Mouse (Mus musculus): ENCODE results near the gene Ache. TPM values are rescaled to one million over a fixed set of nuclear protein-coding genes. Genes with fewer than 3 reads are reported as not detected.

The Ache gene
- polyA plus RNA-seq, 1 experiment from 2014 or later, result 0.93 TPM

DNA sequence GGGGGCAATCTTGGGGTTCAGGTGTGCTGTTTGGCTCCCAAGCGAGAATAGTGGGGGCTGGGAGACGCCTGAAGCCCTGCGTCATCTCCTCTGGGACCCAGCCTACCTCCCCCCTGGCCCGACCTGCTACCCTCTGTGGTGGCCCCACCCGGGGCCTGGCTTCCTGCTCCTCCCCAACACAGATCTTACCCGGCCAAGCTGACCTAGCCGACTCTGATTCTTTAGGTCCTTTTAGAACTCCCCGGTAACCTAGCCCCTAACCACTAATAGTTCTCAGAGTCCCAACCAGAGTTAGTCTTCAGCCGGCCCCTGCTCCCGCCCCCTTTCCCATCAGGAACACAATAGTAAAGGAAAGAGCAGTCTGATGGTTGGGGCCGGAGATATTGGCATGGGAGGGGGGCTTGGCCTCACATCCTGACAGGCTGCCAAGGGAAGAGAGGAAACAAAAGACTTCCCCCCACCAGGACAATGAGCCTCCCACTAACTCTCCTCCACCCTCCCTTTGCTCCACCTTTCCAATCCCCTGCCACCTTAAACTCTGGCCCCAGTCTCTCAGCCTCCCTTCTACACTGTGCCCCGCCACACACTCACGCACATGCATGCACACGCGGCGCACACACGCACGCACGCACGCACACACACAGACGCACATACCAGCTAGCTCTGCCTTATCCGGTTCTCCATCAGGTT, 52.1 kb downstream of the Ache start:
- H3K4me1 ChIP-seq (ENCODE audit: insufficient read depth), result peaks cover 13% of the 10 kb centered on the region
- WGBS, result 11% methylated on average over 22 of the region's 22 CpGs
- peak; percentile 79 for DNase-seq

DNA sequence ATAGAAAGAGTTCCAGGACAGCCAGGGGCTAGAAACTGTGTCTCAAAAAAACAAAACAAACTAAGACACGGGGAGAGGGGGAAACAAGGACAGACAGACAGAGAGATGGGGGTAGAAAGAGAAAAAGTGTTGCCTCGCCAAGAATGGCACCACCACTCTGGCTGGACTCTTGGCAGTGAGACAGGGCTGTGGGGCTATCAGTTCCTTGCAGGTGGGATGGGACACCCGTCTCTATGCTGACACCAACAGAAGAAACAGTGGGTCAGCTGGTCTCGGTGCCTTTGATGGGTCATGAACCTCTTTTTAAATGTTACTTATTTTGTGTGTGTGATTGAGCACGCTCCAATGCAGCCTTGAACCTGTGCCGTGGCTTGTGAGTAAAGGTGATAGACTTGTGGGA, 52.9 kb downstream of the Ache start:
- WGBS, result 70% methylated on average over 6 of the region's 6 CpGs
- peak overlapping the region; percentile 86 for H3K4me2 ChIP-seq

More for the DNA sequence above, 52.1 kb downstream of the Ache start:
- H3K4me2 ChIP-seq, result peak overlapping the region; percentile 86
- TF ChIP-seq CTCF (IDR thresholded peaks at IDR 0.05; ENCODE audit: low read depth), result no peak
- peak overlapping the region; percentile 60 for H3K9ac ChIP-seq
- no peaks in the 10 kb centered on the region for H3K9me3 ChIP-seq (ENCODE audit: low read depth, low read length)
- H3K4me3 ChIP-seq (ENCODE audit: low read depth, low read length), result peak overlapping the region; percentile 37
- peak overlapping the region; percentile 89 for H3K27ac ChIP-seq (ENCODE audit: low read depth)
- H3K36me3 ChIP-seq (ENCODE audit: insufficient read depth), result no peaks in the 10 kb centered on the region
- no peaks in the 10 kb centered on the region for H3K27me3 ChIP-seq (ENCODE audit: insufficient read depth, low read length)
- peak; percentile 47; the same call in 1 of the 2 replicates for ATAC-seq (ENCODE audit: insufficient read depth)

DNA sequence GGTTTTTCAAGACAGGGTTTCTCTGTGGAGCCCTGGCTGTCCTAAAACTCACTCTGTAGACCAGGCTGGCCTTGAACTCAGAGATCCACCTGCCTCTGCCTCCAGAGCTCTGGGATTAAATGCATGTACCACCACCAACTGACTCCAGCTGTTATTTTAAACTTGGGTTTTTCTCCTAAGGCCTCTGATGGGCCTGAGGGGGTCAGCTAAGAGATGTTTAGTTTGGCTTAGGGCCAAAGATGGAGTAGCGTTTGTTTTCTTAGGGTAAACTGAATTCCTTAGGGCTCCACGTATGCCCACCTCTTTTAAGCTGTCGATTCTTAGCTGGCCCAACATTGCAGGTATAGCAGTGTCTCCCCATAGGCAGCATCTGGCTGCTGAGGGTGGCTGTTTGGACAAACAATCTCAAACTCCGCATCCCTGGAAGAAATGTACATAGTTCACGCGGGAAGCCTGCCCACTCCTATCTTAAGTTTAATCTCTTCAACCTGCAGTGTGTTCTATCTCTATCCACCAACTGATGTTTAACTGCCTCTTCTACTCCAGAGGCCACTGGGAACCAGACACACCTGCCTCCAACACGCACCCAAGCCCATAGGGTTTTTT, 55.2 kb downstream of the Ache start:
- ATAC-seq (ENCODE audit: insufficient read depth) (no peak), DNase-seq (peak; percentile 80)
- no peak for TF ChIP-seq CTCF (IDR thresholded peaks at IDR 0.05; ENCODE audit: low read depth)
- WGBS, result 33% methylated on average over 7 of the region's 7 CpGs
- Histone ChIP-seq H3K4me3 (ENCODE audit: low read depth, low read length) (no peak overlapping the region), H3K27me3 (ENCODE audit: insufficient read depth, low read length) (no peaks in the 10 kb centered on the region), H3K4me2 (no peak overlapping the region), H3K4me1 (ENCODE audit: insufficient read depth) (peaks cover 27% of the 10 kb centered on the region), H3K9ac (no peak overlapping the region), H3K27ac (ENCODE audit: low read depth) (peak overlapping the region; percentile 64; the same call in 1 of the 2 replicates), H3K36me3 (ENCODE audit: insufficient read depth) (no peaks in the 10 kb centered on the region), H3K9me3 (ENCODE audit: low read depth, low read length) (no peaks in the 10 kb centered on the region)

More for the DNA sequence above, 52.9 kb downstream of the Ache start:
- ATAC-seq (ENCODE audit: insufficient read depth), result no peak
- Histone ChIP-seq H3K9ac (no peak overlapping the region), H3K9me3 (ENCODE audit: low read depth, low read length) (no peaks in the 10 kb centered on the region), H3K4me1 (ENCODE audit: insufficient read depth) (peaks cover 13% of the 10 kb centered on the region), H3K4me3 (ENCODE audit: low read depth, low read length) (no peak overlapping the region; the same call in 1 of the 2 replicates), H3K27ac (ENCODE audit: low read depth) (peak overlapping the region; percentile 89), H3K27me3 (ENCODE audit: insufficient read depth, low read length) (no peaks in the 10 kb centered on the region), H3K36me3 (ENCODE audit: insufficient read depth) (no peaks in the 10 kb centered on the region)
- no peak for TF ChIP-seq CTCF (IDR thresholded peaks at IDR 0.05; ENCODE audit: low read depth)
- DNase-seq, result no peak

DNA sequence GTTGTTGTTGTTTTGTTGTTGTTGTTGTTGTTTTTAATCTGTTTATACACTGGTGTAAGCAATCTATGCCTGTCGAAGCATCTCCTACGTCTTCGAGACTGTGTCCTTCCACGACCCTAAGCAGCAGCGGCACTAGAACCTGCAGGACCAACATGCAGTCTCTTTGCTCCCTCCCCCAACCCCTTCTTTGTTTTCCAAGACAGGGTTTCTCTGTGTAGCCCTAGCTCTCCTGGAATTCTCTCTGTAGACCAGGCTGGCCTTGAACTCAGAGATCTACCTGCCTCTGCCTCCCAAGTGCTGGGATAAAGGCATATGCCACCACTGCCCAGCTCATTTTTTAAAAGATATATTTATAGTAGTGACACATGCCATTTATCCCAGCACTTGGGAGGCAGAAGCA, 56.1 kb downstream of the Ache start:
- no peak for TF ChIP-seq CTCF (IDR thresholded peaks at IDR 0.05; ENCODE audit: low read depth)
- H3K27me3 ChIP-seq (ENCODE audit: insufficient read depth, low read length), result no peaks in the 10 kb centered on the region
- H3K4me1 ChIP-seq (ENCODE audit: insufficient read depth), result peaks cover 36% of the 10 kb centered on the region
- 0 out of 2 replicates have a peak overlapping the region, but pooled peaks have one; percentile 54 for H3K27ac ChIP-seq (ENCODE audit: low read depth)
- 86% methylated on average over 5 of the region's 5 CpGs for WGBS
- H3K4me3 ChIP-seq (ENCODE audit: low read depth, low read length), result no peak overlapping the region
- H3K36me3 ChIP-seq (ENCODE audit: insufficient read depth), result no peaks in the 10 kb centered on the region
- no peaks in the 10 kb centered on the region for H3K9me3 ChIP-seq (ENCODE audit: low read depth, low read length)
- DNase-seq (no peak), ATAC-seq (ENCODE audit: insufficient read depth) (no peak)
- no peak overlapping the region for H3K9ac ChIP-seq
- H3K4me2 ChIP-seq, result no peak overlapping the region

DNA sequence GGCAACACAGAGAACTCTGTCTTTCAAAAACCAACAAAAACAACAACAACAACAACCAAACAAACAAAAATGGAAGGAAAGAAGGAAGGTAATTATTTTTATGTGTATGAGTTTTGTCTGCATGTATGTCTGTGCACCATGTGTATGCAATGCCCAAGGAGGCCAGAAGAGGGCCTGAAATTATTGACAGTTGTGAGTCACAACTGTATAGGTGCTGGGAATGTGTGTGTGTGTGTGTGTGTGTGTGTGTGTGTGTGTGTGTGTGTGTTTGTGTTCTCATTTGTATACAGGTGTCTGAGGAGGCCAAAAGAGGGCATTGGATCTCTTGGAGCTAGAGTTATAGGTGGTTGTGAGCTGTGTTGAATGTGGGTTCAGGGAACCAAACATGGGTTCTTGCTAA, 56.5 kb downstream of the Ache start:
- Histone ChIP-seq H3K27ac (ENCODE audit: low read depth) (no peak overlapping the region), H3K9me3 (ENCODE audit: low read depth, low read length) (no peaks in the 10 kb centered on the region), H3K4me2 (no peak overlapping the region), H3K36me3 (ENCODE audit: insufficient read depth) (no peaks in the 10 kb centered on the region), H3K27me3 (ENCODE audit: insufficient read depth, low read length) (no peaks in the 10 kb centered on the region), H3K9ac (no peak overlapping the region), H3K4me1 (ENCODE audit: insufficient read depth) (peaks cover 36% of the 10 kb centered on the region), H3K4me3 (ENCODE audit: low read depth, low read length) (no peak overlapping the region)
- no peak for ATAC-seq (ENCODE audit: insufficient read depth)
- peak; percentile 37 for TF ChIP-seq CTCF (IDR thresholded peaks at IDR 0.05; ENCODE audit: low read depth)
- no peak for DNase-seq

Small RNA genes lying within 50 kb of the gene (microRNA-seq; reads per million reads assigned to microRNA genes)
- 1.2 reads per million for gene Mir7036 (ENCODE audit: borderline number of aligned reads)
- not detected for gene Mir8116 (ENCODE audit: borderline number of aligned reads)

Other genes with a start within 250 kb of the Ache start
- gene Ap1s1, start 241.4 kb upstream of the Ache start, polyA plus RNA-seq (2014; fragmentation: Nextera tagmentation; extraction: Ambion mirVana), result 179 and 191 TPM in 2 replicates
- 0.47 and 0.86 TPM in 2 replicates for gene Serpine1, start 215.3 kb upstream of the Ache start, polyA plus RNA-seq (2014; fragmentation: Nextera tagmentation; extraction: Ambion mirVana)
- gene Trim56, start 171.3 kb upstream of the Ache start, polyA plus RNA-seq (2014; fragmentation: Nextera tagmentation; extraction: Ambion mirVana), result 11.5 and 11.8 TPM in 2 replicates
- gene Muc3, start 138.2 kb upstream of the Ache start, polyA plus RNA-seq (2014; fragmentation: Nextera tagmentation; extraction: Ambion mirVana), result not detected in 2 replicates
- not detected in 2 replicates for gene Muc3a, start 75.1 kb upstream of the Ache start, polyA plus RNA-seq (2014; fragmentation: Nextera tagmentation; extraction: Ambion mirVana)
- 4.4 and 4.6 TPM in 2 replicates for gene Ufsp1, start 7.1 kb downstream of the Ache start, polyA plus RNA-seq (2014; fragmentation: Nextera tagmentation; extraction: Ambion mirVana)
- gene Srrt, start 20.2 kb downstream of the Ache start, polyA plus RNA-seq (2014; fragmentation: Nextera tagmentation; extraction: Ambion mirVana), result 137 and 141 TPM in 2 replicates
- gene Trip6, start 26.9 kb downstream of the Ache start, polyA plus RNA-seq (2014; fragmentation: Nextera tagmentation; extraction: Ambion mirVana), result 87.1 and 89.3 TPM in 2 replicates
- gene Slc12a9, start 46.1 kb downstream of the Ache start, polyA plus RNA-seq (2014; fragmentation: Nextera tagmentation; extraction: Ambion mirVana), result 9.7 and 10.2 TPM in 2 replicates
- gene Ephb4, start 62.6 kb downstream of the Ache start, polyA plus RNA-seq (2014; fragmentation: Nextera tagmentation; extraction: Ambion mirVana), result 68.6 and 78.0 TPM in 2 replicates
- 0.18 and 0.24 TPM in 2 replicates for gene Zan, start 189.5 kb downstream of the Ache start, polyA plus RNA-seq (2014; fragmentation: Nextera tagmentation; extraction: Ambion mirVana)
- 54.3 and 58.4 TPM in 2 replicates for gene Pop7, start 215.0 kb downstream of the Ache start, polyA plus RNA-seq (2014; fragmentation: Nextera tagmentation; extraction: Ambion mirVana)
- 11.1 and 11.6 TPM in 2 replicates for gene Gigyf1, start 231.0 kb downstream of the Ache start, polyA plus RNA-seq (2014; fragmentation: Nextera tagmentation; extraction: Ambion mirVana)
- 0.37 and 0.38 TPM in 2 replicates for gene Epo, start 245.7 kb downstream of the Ache start, polyA plus RNA-seq (2014; fragmentation: Nextera tagmentation; extraction: Ambion mirVana)
- 411 and 440 TPM in 2 replicates for gene Gnb2, start 246.0 kb downstream of the Ache start, polyA plus RNA-seq (2014; fragmentation: Nextera tagmentation; extraction: Ambion mirVana)

Data from lung, embryonic 14.5 days (tissue).